Mouse (Mus musculus): Measurements from ENCODE around the gene Pigg. TPM values are rescaled to one million over a fixed set of nuclear protein-coding genes. Genes with fewer than 3 reads are reported as not detected.
"Not testable (repeated sequence)": the region's sequence is repeated elsewhere in the genome, so short reads cannot be mapped to it uniquely, and the experiment has no call there.

Pigg gene
- total RNA-seq (2021), result 1 to 10 TPM; 3.4 to 5.0 TPM
- long read RNA-seq, experiment 1, partial matches to known transcripts, result 0 of 8 reads
- long read RNA-seq, experiment 1, other reads (novel, unspliced or antisense), result 8 of 8 reads
- long read RNA-seq, experiment 2, full-length matches to known transcripts, result 5 of 7 reads
- long read RNA-seq, experiment 2, partial matches to known transcripts, result 0 of 7 reads
- long read RNA-seq, experiment 2, other reads (novel, unspliced or antisense), result 2 of 7 reads

DNA sequence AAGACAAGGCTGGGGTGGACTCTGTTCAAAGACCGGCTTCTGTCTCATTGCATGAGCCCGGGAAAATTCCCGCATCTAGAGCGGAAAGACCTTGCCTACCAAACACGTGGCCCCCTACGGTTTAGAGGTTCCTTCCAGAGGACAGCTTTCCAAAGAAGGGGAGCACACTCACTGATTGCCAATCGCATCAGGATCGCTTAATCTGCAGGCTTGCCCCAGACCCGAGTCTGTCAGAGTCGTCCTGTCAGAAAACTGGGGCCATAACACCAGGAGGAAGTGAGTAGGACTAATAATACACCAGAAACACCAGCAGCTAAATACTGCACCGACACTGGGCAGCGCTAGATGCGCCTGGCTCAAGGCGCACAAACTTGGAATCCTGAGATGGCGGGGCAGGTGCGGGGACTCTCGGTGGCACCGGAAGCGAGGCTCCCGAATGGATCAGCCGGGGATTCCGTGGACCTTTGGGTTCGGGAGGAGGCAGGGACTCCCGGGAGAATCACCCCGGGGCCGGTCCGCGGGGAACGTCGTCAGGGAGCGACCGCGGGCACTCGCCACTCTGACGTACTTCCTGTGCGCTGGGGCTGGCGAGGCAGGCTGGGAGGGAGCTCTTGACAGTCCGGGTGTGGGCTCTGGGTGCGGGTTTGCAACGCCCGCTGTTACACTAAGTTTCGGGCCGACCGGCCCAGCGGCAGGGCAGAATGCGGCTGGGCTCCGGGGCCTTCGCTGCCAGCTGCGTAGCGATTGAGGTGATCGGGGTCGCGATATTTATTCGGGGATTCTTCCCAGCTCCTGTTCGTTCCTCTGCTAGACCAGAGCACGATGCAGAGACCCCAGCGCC lies at the start of gene Pigg:
Pigg (plus strand) TSS at position 386 of the 841 bp plus-strand sequence.
- DNase-seq, result peak; percentile 96
- intact Hi-C loops (cut with DNase I), result loop anchor here (2.0 kb wide), 1 partner anchor 44 kb away; the partner anchor contains the start of gene Dr1

DNA sequence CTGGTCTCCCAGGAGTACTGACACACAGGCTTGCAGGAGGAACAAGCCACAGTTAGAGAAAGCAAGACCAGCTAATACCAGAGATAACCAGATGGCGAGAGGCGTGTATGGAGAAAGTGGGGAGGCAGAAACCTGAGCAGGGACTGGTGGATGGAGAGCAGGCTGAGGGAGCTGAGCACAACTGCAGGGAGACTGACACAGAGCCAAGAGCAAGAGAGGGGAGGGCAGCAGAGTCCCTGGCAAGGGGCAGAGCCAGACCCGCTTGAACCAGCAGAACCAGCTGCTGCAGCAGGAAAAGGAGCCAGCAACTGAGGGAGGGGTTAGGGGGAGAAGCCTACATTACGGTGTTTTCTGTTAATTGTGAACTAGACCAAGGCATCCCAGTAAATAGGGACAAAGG lies 49.7 kb upstream of the Pigg start:
- TF ChIP-seq CTCF (IDR thresholded peaks at IDR 0.05), result no peak
- Histone ChIP-seq H3K4me3 (peak overlapping the region; percentile 40), H3K27ac (0 out of 2 replicates have a peak overlapping the region, but pooled peaks have one; percentile 21)
- intact Hi-C loops (cut with DNase I), result no loop called here
- peak; percentile 35 for DNase-seq

More for the DNA sequence above, at the start of gene Pigg:
- Histone ChIP-seq H3K4me3 (peak within 1 kb of the TSS; percentile 90), H3K27ac (peak within 1 kb of the TSS; percentile 94)
- peak; percentile 11; the same call in 1 of the 2 replicates for TF ChIP-seq CTCF (IDR thresholded peaks at IDR 0.05)

GRCm38 (mm10) chr5:108263785-108264184 lies 48.6 kb upstream of the Pigg start:
- intact Hi-C loops (cut with DNase I); DNase-seq; H3K4me3 ChIP-seq; H3K27ac ChIP-seq: not testable (repeated sequence)

- Histone ChIP-seq H3K27ac (no peak overlapping the region), H3K4me3 (no peak overlapping the region)
- DNase-seq, result no peak
- intact Hi-C loops (cut with DNase I), result loop anchor here (5.0 kb wide), 1 partner anchor 365 kb away; the partner anchor contains the start of gene Rpl5
- no peak for TF ChIP-seq CTCF (IDR thresholded peaks at IDR 0.05)
These were observed 45.4 kb upstream of the Pigg start for GRCm38 (mm10) chr5:108266990-108267389.

DNA sequence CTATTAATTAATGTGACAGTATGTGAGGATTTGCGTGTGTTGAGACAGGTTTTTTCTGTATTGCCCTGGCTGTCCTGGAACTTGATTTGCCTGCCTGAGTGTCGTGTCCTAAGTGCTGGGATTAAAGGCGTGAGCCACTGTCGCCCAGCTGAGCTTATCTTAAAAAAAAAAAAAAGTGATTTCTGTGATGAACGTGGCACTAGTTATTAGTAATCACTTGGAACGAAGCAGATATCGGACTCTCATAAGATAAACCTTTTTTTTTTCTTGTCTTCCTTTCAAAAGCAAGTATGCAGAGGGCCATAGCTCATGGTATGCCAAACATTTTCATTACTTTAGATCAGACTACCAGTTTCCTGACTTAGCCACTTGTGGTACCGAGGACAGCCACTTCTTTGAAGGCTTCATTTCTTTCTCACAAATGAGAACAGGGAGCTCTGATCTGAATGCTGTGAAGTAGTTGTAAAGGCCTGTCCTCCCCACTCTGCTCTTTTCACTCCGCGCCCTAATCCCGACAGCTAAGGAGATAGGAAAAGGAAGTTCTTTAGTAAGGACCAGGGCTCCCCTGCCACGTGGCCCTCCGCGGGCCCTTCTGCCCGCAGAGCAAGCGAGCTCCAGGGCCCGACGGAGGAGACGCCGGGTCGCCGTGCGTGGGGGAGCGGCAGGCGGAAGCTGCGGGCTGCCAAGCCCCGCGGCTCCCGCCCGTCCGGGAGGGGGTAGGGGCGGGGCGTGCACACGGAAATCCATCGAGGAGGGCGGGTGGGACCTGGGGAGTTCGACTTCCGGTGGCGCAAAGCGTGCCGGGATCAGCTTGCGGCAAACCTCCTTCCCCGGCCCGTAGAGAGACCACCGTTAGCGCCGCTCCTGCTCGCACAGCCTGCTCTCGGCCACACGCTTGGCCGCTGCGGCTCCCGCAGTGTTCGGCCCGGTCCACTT lies 44.0 kb upstream of the Pigg start, which contains the start of gene Dr1:
Dr1 (plus strand) TSS at position 771 of the 936 bp plus-strand sequence.
- Histone ChIP-seq H3K4me3 (peak within 1 kb of the TSS; percentile 86), H3K27ac (peak within 1 kb of the TSS; percentile 98)
- TF ChIP-seq CTCF (IDR thresholded peaks at IDR 0.05), result no peak
- intact Hi-C loops (cut with DNase I), result loop anchor here (2.0 to 5.0 kb wide), 3 partner anchors 44 to 366 kb away; partner anchors contain the start of genes Ccdc18, Pigg, Rpl5 and Tmed5
- DNase-seq, result peak; percentile 95

GRCm38 (mm10) chr5:108269063-108269810 lies 43.2 kb upstream of the Pigg start:
- Histone ChIP-seq H3K27ac (peak overlapping the region; percentile 98), H3K4me3 (peak overlapping the region; percentile 86)
- TF ChIP-seq CTCF (IDR thresholded peaks at IDR 0.05), result no peak
- intact Hi-C loops (cut with DNase I), result loop anchor here (2.0 to 5.0 kb wide), 3 partner anchors 44 to 367 kb away; partner anchors contain the start of genes Ccdc18, Pigg, Rpl5 and Tmed5
- DNase-seq, result peak; percentile 24

DNA sequence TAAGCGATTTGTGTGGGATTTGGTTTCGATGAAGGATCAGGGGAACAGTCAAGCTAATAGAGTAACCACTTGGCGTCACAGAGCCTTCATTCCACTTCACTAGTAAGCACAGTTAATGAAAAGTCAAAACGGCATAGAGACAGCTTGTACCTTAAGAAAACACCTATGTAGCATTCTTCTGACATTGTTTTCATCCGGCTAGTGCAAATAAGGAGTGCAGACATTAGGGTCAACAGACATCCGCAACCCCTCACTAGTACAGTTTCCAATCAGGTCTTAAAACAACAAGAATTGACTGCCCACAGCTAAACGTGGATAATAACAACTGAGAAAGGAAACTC lies 42.6 kb upstream of the Pigg start:
- Histone ChIP-seq H3K27ac (peak overlapping the region; percentile 98), H3K4me3 (peak overlapping the region; percentile 86)
- intact Hi-C loops (cut with DNase I), result loop anchor here (2.0 to 5.0 kb wide), 3 partner anchors 43 to 367 kb away; partner anchors contain the start of genes Ccdc18, Pigg, Rpl5 and Tmed5
- no peak for DNase-seq
- no peak for TF ChIP-seq CTCF (IDR thresholded peaks at IDR 0.05)

- intact Hi-C loops (cut with DNase I), result no loop called here
- Histone ChIP-seq H3K27ac (peak overlapping the region; percentile 98), H3K4me3 (peak overlapping the region; percentile 86)
- no peak for TF ChIP-seq CTCF (IDR thresholded peaks at IDR 0.05)
- DNase-seq, result no peak
These were observed 42.0 kb upstream of the Pigg start for GRCm38 (mm10) chr5:108270415-108270814.

GRCm38 (mm10) chr5:108271345-108271744 lies 41.1 kb upstream of the Pigg start:
- H3K4me3 ChIP-seq, result peak overlapping the region; percentile 86
- DNase-seq; H3K27ac ChIP-seq; intact Hi-C loops (cut with DNase I): not testable (repeated sequence)

DNA sequence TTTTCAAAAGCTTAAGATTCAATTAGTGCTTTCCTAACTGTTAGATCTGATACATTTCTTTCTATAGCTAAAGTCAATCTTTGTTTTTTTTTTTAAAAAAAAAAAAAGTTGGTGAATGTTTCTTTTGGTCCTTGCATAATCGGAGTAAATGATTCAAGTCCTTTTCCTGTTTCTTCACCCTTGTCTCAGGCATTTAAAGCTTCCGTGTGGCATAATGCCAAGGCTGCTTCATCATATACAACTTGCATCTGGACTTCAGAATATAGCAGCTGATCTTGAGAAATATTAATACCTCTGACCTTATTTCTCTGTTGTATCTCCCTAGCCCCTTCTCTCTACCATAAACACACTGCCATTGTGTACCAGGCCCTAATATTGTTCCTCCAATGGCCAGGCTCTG lies 25.5 kb upstream of the Pigg start:
- intact Hi-C loops (cut with DNase I), result no loop called here
- Histone ChIP-seq H3K4me3 (no peak overlapping the region), H3K27ac (no peak overlapping the region)
- no peak for DNase-seq
- no peak for TF ChIP-seq CTCF (IDR thresholded peaks at IDR 0.05)

GRCm38 (mm10) chr5:108301567-108301966 lies 10.8 kb upstream of the Pigg start:
- H3K27ac ChIP-seq, result no peak overlapping the region
- H3K4me3 ChIP-seq, result no peak overlapping the region
- TF ChIP-seq CTCF (IDR thresholded peaks at IDR 0.05), result no peak
- DNase-seq, result no peak
- intact Hi-C loops (cut with DNase I), result no loop called here
